Mouse (Mus musculus) liver, adult 2 months (tissue): ENCODE results near the gene Ranbp6. TPM values are rescaled to one million over a fixed set of nuclear protein-coding genes. Genes with fewer than 3 reads are reported as not detected.

Experiments
- DNase-seq: peaks from one replicate; pipeline ENCODE4 v3.0.0-alpha.2; 2011; ENCODE audit warnings: low read depth, low spot score; ENCODE audit errors: extremely low read depth
- H3K27ac ChIP-seq: fragments of 200-500 bp; replicated peaks from 2 replicates; pipeline ENCODE4 v1.5.1; 2012; ENCODE audit warnings: low read depth, mild to moderate bottlenecking, control low read depth, inconsistent platforms, low read length; ENCODE audit not compliant: insufficient read depth
- H3K27me3 ChIP-seq: fragments of 200-500 bp; 2 replicates; pipeline ENCODE4 v1.6.1; 2012; ENCODE audit warnings: mild to moderate bottlenecking, moderate library complexity, low read length, inconsistent platforms; ENCODE audit not compliant: control insufficient read depth, insufficient read depth
- H3K36me3 ChIP-seq: fragments of 200-500 bp; 2 replicates; pipeline ENCODE4 v1.6.1; 2012; ENCODE audit warnings: low read length, inconsistent platforms; ENCODE audit not compliant: control insufficient read depth, insufficient read depth
- H3K4me1 ChIP-seq: fragments of 200-500 bp; 2 replicates; pipeline ENCODE4 v1.6.1; 2011; ENCODE audit warnings: low read length; ENCODE audit not compliant: control insufficient read depth, insufficient read depth
- H3K4me3 ChIP-seq: fragments of 200-500 bp; 2 replicates; pipeline ENCODE4 v1.5.1; 2011; ENCODE audit warnings: low read depth, mild to moderate bottlenecking, control low read depth, low read length, moderate library complexity; ENCODE audit not compliant: insufficient read depth
- H3K79me2 ChIP-seq: fragments of 200-500 bp; 2 replicates; pipeline ENCODE4 v1.6.1; 2012; ENCODE audit warnings: inconsistent platforms, mild to moderate bottlenecking, low read length, moderate library complexity; ENCODE audit not compliant: control insufficient read depth, insufficient read depth
- H3K9ac ChIP-seq: fragments of 200-500 bp; 2 replicates; pipeline ENCODE4 v1.6.1; 2012; ENCODE audit warnings: low read depth, mild to moderate bottlenecking, control low read depth, inconsistent platforms, low read length
- CTCF ChIP-seq: fragments of 200-500 bp; IDR thresholded peaks from 2 replicates; pipeline ENCODE4 v1.5.1; 2011; ENCODE audit warnings: low read depth, low read length, control low read depth
- POLR2A ChIP-seq: fragments of 200-500 bp; IDR thresholded peaks from 2 replicates; pipeline ENCODE4 v1.6.1; 2011; ENCODE audit warnings: low read length, control low read depth; ENCODE audit not compliant: insufficient read depth; ENCODE audit errors: extremely low read depth
- WGBS: fragments of 180-500 bp; shearing (Covaris S2); methylation state at CpG from one replicate; pipeline ENCODE4 v1.1.7; 2018; 5-methylcytosine and 5-hydroxymethylcytosine counted together
- polyA plus RNA-seq: library from polyadenylated mRNA; depleted of rRNA; stranded (reverse); fragments of >200 nt; gene quantifications from 2 replicates; pipeline ENCODE4 v1.2.3, GENCODE M21; 2012
- total RNA-seq: library from RNA; depleted of rRNA; stranded (reverse); fragments of >200 nt; gene quantifications from 2 replicates; pipeline ENCODE4 v1.2.3, GENCODE M21; 2014

The Ranbp6 gene
- total and polyA plus RNA-seq, 2 experiments = 1.6 to 11.1 TPM

DNA sequence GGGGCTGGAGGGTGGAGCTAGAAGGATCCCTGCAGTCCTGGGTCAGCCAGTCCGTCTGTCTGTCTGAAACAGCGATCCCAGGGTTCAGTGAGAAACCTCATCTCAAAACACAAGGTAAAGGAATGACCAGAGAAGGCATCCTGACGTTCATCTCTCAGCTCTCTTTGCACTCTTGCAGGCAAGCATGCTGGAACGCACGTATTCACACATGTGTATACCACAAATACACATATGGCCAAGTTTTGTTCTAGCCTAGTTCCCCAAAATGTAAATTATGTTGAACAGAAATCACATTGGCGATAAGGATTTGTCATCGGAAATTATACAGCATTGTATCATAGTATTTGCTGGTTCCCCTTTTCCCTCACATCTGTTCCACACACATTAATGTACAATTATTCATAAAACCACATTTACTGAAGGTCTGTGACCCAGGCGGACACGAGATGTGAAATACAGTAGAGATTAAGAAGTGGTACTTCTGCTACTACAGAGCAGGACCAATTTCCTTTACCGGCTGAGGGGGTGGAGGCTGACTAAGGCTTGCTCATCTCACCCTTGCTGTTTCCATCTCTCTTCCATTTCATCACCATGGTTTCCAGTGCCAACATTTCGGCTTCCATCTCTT lies 37.3 kb upstream of the Ranbp6 start:
- H3K4me1 ChIP-seq = no peaks in the 10 kb centered on the region
- 82% methylated on average over 11 of the region's 11 CpGs for WGBS
- TF ChIP-seq CTCF (no peak), POLR2A (no peak)
- no peak overlapping the region for H3K9ac ChIP-seq
- no peaks in the 10 kb centered on the region for H3K79me2 ChIP-seq
- H3K27me3 ChIP-seq = no peaks in the 10 kb centered on the region
- no peak overlapping the region for H3K27ac ChIP-seq
- H3K4me3 ChIP-seq = no peak overlapping the region
- DNase-seq = no peak
- H3K36me3 ChIP-seq = no peaks in the 10 kb centered on the region

DNA sequence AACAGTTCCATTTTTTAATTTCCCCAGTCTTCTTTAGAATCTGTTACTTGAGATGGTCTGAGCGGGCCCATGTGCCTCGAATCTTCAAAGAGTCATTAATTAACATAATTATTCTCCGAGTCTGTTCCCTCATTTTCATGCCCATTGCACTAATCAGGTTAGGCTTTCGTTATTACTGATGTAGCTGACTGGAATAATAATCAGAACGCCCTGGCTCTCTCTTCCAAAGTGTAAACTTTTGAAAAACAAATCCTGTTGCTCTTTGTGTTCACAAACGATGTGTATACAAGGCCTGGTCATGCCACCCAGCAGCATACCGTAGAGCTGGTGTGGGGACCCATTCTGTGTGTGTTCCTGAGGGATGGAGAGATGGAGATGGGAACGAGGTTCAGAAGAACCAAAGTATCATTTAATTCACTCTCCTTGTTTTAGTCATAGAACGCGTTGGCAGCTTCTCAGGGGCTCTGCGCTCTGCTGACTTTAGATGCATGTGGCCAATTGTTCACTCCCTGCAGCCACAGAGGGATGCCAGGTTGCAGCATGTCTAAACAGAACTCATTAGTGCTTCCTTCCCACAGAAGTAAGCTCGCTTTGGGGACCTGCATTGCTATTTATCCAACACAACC lies 31.4 kb upstream of the Ranbp6 start:
- WGBS = 83% methylated on average over 12 of the region's 12 CpGs
- H3K36me3 ChIP-seq = no peaks in the 10 kb centered on the region

GRCm38 (mm10) chr19:29843641-29844035 lies 30.9 kb upstream of the Ranbp6 start:
- H3K36me3 ChIP-seq = no peaks in the 10 kb centered on the region
- no peak overlapping the region for H3K27ac ChIP-seq
- no peaks in the 10 kb centered on the region; the same call in 1 of the 2 replicates for H3K4me1 ChIP-seq
- TF ChIP-seq CTCF (no peak), POLR2A (no peak)
- no peaks in the 10 kb centered on the region for H3K27me3 ChIP-seq
- H3K9ac ChIP-seq = no peak overlapping the region
- no peak for DNase-seq
- WGBS = 62% methylated on average over 5 of the region's 5 CpGs
- no peaks in the 10 kb centered on the region for H3K79me2 ChIP-seq
- no peak overlapping the region for H3K4me3 ChIP-seq

More for the DNA sequence above, 31.4 kb upstream of the Ranbp6 start:
- no peak overlapping the region for H3K9ac ChIP-seq
- H3K27me3 ChIP-seq = no peaks in the 10 kb centered on the region
- no peaks in the 10 kb centered on the region; the same call in 1 of the 2 replicates for H3K4me1 ChIP-seq
- H3K27ac ChIP-seq = no peak overlapping the region
- no peaks in the 10 kb centered on the region for H3K79me2 ChIP-seq
- TF ChIP-seq CTCF (no peak), POLR2A (no peak)
- DNase-seq = no peak
- H3K4me3 ChIP-seq = no peak overlapping the region

DNA sequence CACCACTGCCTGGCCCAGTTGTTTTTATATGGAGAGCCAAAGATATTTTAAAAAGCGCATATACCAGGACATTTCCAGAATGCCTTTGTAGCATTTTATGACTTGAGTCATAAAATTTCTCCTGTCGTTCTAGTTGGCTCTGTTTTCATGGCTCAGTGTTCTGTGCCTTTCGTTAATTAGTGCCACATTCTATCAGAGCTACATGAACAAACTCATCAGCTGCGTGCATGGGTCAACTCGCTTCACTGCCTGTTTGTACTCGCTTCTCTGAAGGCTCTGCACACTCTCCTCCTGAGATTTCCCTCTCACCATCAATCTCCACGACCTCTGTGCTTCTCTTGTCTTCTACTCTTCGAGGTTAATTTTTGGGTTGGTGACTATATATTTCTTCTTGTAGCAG lies 30.2 kb upstream of the Ranbp6 start:
- WGBS = 81% methylated on average over 8 of the region's 8 CpGs
- Histone ChIP-seq H3K36me3 (no peaks in the 10 kb centered on the region), H3K79me2 (no peaks in the 10 kb centered on the region), H3K27ac (no peak overlapping the region), H3K9ac (no peak overlapping the region), H3K27me3 (no peaks in the 10 kb centered on the region), H3K4me3 (no peak overlapping the region), H3K4me1 (no peaks in the 10 kb centered on the region; the same call in 1 of the 2 replicates)
- TF ChIP-seq POLR2A = no peak
- DNase-seq = no peak

DNA sequence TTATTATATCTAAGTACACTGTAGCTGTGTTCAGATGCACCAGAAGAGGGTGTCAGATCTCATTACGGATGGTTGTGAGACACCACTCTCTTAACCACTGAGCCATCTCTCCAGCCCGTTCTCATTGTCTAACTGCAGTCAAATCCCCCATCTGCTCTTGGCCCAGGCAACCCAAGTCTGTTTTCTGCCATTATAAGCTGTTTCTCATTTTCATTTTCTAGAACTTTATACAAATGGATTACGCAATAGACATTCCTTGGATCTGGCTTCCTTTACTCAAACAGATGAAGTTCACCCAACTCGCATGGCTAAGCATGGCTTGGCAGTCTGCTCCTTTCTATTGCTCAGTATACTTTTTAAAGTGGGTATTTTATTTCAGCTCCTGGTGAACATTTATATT lies 27.9 kb upstream of the Ranbp6 start:
- Histone ChIP-seq H3K79me2 (no peaks in the 10 kb centered on the region), H3K27ac (no peak overlapping the region), H3K36me3 (no peaks in the 10 kb centered on the region), H3K9ac (no peak overlapping the region), H3K27me3 (no peaks in the 10 kb centered on the region), H3K4me3 (no peak overlapping the region), H3K4me1 (no peaks in the 10 kb centered on the region; the same call in 1 of the 2 replicates)
- peak; percentile 72 for DNase-seq
- WGBS = 68% methylated on average over 4 of the region's 4 CpGs
- no peak for TF ChIP-seq CTCF
- no peak for TF ChIP-seq POLR2A

DNA sequence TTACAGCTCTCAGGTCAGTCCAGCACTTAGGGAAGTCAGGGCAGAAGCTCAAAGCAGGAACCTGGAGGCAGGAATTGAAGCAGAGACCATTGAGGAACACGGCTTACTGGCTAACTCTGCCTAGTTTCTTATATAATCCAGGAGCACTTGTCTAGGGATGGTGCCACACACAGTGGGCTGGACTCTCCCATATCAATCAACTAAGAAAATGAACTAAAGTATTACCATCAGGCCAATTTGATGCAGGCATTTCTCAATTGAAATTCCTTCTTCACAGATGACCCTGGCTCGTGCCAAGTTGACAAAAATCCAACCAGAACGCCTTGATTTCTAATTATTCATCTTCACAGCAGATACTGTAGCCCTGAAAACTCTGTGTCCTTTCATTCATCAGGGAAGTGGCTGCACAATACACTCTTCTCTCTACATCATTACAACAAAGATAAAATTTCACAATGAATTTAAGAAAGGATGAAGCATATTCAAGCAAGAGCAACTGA lies 25.9 kb upstream of the Ranbp6 start:
- 86% methylated on average over 3 of the region's 3 CpGs for WGBS
- Histone ChIP-seq H3K9ac (no peak overlapping the region), H3K36me3 (no peaks in the 10 kb centered on the region), H3K4me3 (no peak overlapping the region), H3K4me1 (no peaks in the 10 kb centered on the region; the same call in 1 of the 2 replicates), H3K79me2 (no peaks in the 10 kb centered on the region), H3K27me3 (no peaks in the 10 kb centered on the region), H3K27ac (no peak overlapping the region)
- TF ChIP-seq CTCF (no peak), POLR2A (no peak)
- DNase-seq = no peak
